Mouse (Mus musculus) stomach, embryonic 14.5 days (tissue): ENCODE measurements at regions not wholly inside any gene's neighbourhood (a gene's known extent, or its start where the extent isn't known, plus 50 kb on each side); places are given as distances from the start of the nearest gene placed in this dataset.

Experiments
- ATAC-seq: fragments of 200-750 bp; cut with Nextera tagmentation; 2 replicates; pipeline ENCODE4 v1.8.0; 2017; ENCODE audit warnings: low read depth, moderate TSS enrichment; ENCODE audit not compliant: insufficient number of reproducible peaks, insufficient read depth, low FRiP score
- H3K27ac ChIP-seq: fragments of 300-500 bp; sonication (generic); 2 replicates; pipeline ENCODE4 v1.5.1; 2014; ENCODE audit warnings: mild to moderate bottlenecking, low read length, moderate library complexity, mixed read lengths
- H3K27me3 ChIP-seq: fragments of 300-500 bp; sonication (generic); 2 replicates; pipeline ENCODE4 v1.6.1; 2014; ENCODE audit warnings: low read length, control low read depth, mixed read lengths; ENCODE audit not compliant: control insufficient read depth, insufficient read depth
- H3K36me3 ChIP-seq: fragments of 300-500 bp; sonication (generic); 2 replicates; pipeline ENCODE4 v1.6.1; 2014; ENCODE audit warnings: mild to moderate bottlenecking, control low read depth, low read length, moderate library complexity, mixed read lengths; ENCODE audit not compliant: control insufficient read depth, insufficient read depth
- H3K4me1 ChIP-seq: fragments of 300-500 bp; sonication (generic); 2 replicates; pipeline ENCODE4 v1.6.1; 2014; ENCODE audit warnings: low read length, control low read depth, mixed read lengths; ENCODE audit not compliant: control insufficient read depth, insufficient read depth
- H3K4me2 ChIP-seq: fragments of 300-500 bp; sonication (generic); replicated peaks from 2 replicates; pipeline ENCODE4 v1.6.1; 2014; ENCODE audit warnings: low read depth, low read length, control low read depth
- H3K4me3 ChIP-seq: fragments of 300-500 bp; sonication (generic); 2 replicates; pipeline ENCODE4 v1.5.1; 2014; ENCODE audit warnings: low read depth, low read length, control low read depth
- H3K9ac ChIP-seq: fragments of 300-500 bp; sonication (generic); replicated peaks from 2 replicates; pipeline ENCODE4 v1.6.1; 2014; ENCODE audit warnings: low read depth, mild to moderate bottlenecking, control low read depth, low read length, moderate library complexity, mixed read lengths
- H3K9me3 ChIP-seq: fragments of 300-500 bp; sonication (generic); 2 replicates; pipeline ENCODE4 v1.6.1; 2016; ENCODE audit warnings: low read depth, low read length, control low read depth; ENCODE audit not compliant: control insufficient read depth
- WGBS: fragments of 180-500 bp; shearing (Covaris S2); extraction: QIAGEN DNeasy Blood & Tissue Kit; methylation state at CpG from one replicate; pipeline ENCODE4 v1.1.7; 2014; 5-methylcytosine and 5-hydroxymethylcytosine counted together

DNA sequence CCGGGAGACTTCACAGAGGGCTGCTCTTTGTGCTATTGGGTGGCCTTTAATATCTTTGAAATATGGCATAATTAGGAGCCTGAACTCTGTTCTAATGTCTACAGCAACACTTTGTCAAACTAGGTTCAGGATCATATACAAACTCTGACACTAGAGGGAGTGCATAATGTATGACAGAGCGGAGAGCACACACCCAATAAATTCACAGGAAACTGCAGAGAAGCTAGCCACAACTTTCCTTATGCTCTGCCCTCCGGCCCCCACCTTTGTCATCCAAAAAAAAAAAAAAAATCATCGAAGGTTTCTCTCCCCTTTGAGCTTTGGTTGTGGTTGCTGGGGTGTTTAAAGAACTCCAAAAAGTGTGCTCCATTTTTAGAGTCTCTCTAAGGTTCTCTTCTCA lies 107.6 kb downstream of the Npy start:
- 17% methylated on average over 4 of the region's 4 CpGs for WGBS
- H3K4me1 ChIP-seq, result no peaks in the 10 kb centered on the region
- no peak overlapping the region for H3K4me3 ChIP-seq
- no peak overlapping the region for H3K4me2 ChIP-seq
- H3K36me3 ChIP-seq, result no peaks in the 10 kb centered on the region
- no peak overlapping the region for H3K9ac ChIP-seq
- ATAC-seq, result no peak
- H3K27me3 ChIP-seq, result no peaks in the 10 kb centered on the region
- H3K27ac ChIP-seq, result no peak overlapping the region
- H3K9me3 ChIP-seq, result no peaks in the 10 kb centered on the region

DNA sequence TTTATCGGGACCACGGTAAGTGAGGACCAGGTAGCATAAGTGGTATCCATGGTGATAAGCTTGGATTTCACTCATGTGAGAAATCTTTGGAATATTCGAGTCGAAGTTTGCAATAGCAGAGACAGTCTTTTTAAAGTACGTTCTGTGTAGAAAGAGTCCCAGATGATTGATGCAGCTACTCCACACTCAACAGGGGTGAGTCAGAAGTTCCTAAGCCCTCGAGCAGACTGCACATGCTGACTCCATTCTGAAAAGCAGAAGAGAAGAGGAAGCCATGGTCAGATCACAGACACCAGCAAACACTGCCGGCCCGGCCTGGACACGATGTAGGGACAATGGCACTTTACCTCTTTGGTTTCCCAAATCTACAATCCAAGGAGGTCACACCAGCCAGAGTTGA lies 120.6 kb downstream of the Npy start:
- no peaks in the 10 kb centered on the region for H3K36me3 ChIP-seq
- 74% methylated on average over 9 of the region's 9 CpGs for WGBS
- no peak overlapping the region for H3K4me2 ChIP-seq
- H3K9me3 ChIP-seq, result no peaks in the 10 kb centered on the region
- no peaks in the 10 kb centered on the region for H3K27me3 ChIP-seq
- no peaks in the 10 kb centered on the region for H3K4me1 ChIP-seq
- H3K9ac ChIP-seq, result no peak overlapping the region
- no peak overlapping the region for H3K27ac ChIP-seq
- ATAC-seq, result no peak
- H3K4me3 ChIP-seq, result no peak overlapping the region

DNA sequence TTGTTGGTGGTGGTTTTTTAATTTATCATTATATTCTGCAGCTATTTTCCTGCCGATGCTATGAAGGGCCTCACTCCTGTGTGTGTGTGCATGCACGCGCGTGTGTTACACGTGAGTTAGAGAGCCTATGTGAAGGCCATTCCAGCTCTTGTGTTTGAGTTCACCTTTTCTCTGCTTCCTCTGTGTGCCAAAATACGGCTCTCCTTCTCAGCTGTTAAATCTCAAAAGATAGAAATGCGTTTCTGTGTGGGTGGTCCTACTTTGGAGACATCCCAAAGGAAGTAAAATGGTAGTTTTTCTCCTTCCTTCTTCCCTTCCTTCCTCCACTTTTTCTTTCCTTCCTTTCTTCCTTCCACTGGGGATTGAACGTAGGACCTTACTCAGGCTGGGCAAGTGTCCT lies 136.4 kb downstream of the Npy start:
- H3K27me3 ChIP-seq, result no peaks in the 10 kb centered on the region
- no peak for ATAC-seq
- no peak overlapping the region for H3K4me3 ChIP-seq
- no peaks in the 10 kb centered on the region for H3K36me3 ChIP-seq
- no peaks in the 10 kb centered on the region for H3K4me1 ChIP-seq
- H3K9ac ChIP-seq, result no peak overlapping the region
- no peaks in the 10 kb centered on the region for H3K9me3 ChIP-seq
- WGBS, result 86% methylated on average over 8 of the region's 8 CpGs
- no peak overlapping the region for H3K27ac ChIP-seq
- no peak overlapping the region for H3K4me2 ChIP-seq

DNA sequence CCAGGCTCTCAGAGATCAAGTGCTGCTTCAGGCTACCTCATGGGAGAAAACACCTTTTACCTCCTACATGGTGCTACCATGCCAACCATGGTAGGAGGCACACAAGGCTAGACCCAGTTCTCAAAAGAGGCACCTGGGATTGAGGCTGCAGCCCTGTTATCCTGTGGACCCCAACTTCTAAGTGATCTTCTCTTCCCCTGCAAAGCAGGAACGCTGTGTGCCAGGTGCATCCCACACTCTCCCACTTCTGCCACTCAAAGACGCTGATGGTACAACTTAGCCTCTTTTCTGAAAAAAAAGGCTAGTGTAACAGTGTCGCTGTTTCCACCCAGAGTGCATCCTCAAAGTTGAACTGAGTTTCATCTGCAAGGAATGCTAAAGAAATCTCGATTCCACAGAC lies 138.7 kb downstream of the Npy start:
- Histone ChIP-seq H3K4me2 (no peak overlapping the region), H3K27ac (no peak overlapping the region), H3K4me1 (no peaks in the 10 kb centered on the region), H3K27me3 (no peaks in the 10 kb centered on the region), H3K36me3 (no peaks in the 10 kb centered on the region), H3K4me3 (no peak overlapping the region), H3K9ac (no peak overlapping the region), H3K9me3 (no peaks in the 10 kb centered on the region)
- 85% methylated on average over 4 of the region's 4 CpGs for WGBS
- no peak for ATAC-seq

DNA sequence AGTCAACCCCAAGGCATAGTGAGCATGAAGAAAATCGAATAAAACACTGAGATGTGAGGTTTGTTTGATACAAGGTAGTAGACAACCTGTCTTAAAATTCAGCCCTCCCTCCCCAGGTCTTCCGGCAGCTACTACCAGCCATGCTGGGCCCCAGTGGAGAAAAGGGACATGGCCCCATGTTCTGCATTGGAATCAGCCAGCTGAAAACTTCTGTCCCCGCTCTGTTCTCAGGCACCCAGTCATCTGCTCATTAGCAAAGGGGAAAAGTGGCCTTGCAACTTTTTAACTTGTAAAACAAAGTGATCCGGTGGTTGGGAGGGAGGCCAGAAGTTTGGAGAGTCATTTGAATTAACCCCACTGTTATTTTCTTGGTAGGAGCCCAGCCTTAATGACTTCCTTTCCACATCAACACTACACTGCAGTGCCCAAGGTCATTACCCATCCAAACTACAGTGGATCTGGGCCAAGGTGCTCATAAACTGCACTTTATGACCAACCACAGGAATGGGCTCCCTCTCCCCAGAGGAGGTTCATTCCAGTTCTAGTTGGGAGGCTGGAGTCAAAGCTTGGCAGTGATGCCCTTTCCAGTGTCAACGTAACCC lies 143.5 kb downstream of the Npy start:
- Histone ChIP-seq H3K4me1 (no peaks in the 10 kb centered on the region), H3K4me2 (no peak overlapping the region), H3K36me3 (no peaks in the 10 kb centered on the region), H3K27me3 (no peaks in the 10 kb centered on the region), H3K4me3 (no peak overlapping the region), H3K9me3 (no peaks in the 10 kb centered on the region), H3K27ac (no peak overlapping the region), H3K9ac (no peak overlapping the region)
- WGBS, result 84% methylated on average over 5 of the region's 5 CpGs
- no peak for ATAC-seq

DNA sequence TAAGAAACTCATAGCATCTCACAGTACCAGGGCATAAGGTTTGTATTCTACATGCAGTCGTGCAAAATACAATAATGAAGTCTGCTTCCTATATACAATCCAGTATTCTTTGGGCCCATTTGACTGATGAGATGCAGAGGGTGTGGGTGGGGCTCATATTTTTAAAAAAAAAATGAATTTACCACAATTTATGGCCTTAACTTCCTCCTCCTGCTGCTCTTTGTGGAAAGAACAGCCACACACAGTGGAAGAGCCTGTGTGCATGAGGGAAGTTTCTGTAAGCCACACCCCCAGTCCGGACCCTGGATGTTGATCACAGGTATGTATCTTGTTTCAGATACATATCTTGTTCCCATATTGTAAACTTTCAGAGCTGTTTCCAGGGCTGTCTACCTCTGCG lies 143.5 kb upstream of the Mpp6 start:
- Histone ChIP-seq H3K27ac (no peak overlapping the region), H3K9me3 (no peaks in the 10 kb centered on the region), H3K4me2 (no peak overlapping the region), H3K4me1 (no peaks in the 10 kb centered on the region), H3K27me3 (no peaks in the 10 kb centered on the region), H3K9ac (no peak overlapping the region), H3K4me3 (no peak overlapping the region), H3K36me3 (no peaks in the 10 kb centered on the region)
- no peak for ATAC-seq
- WGBS, result 81% methylated on average over 3 of the region's 3 CpGs

DNA sequence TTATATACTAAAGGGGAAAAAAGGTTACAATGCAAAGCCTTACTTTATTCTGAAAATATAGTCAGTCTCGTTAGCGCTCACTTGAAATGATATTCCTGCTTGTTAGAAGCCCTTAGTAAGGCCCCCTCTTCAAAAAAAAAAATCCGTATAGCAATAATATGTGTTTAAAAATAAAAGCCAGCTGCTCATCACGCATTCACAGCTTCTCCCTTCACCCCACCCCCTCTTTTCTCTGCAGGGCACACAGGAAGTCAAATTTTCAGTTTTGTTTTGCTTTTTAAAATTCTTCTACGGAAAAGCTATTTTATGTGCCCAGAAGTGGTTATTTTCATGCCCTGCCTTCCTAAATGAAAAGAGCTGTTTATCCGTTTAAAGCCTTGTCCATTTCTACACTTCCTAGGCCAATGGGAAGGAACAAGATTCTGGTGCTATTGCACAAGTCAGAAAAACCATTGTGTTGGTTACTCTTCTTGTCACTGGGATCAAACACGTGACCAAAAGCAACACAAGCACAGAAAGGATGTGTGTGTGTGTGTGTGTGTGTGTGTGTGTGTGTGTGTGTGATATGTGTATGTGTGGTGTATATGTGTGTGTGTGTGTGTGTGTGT lies 136.7 kb upstream of the Mpp6 start:
- Histone ChIP-seq H3K4me1 (no peaks in the 10 kb centered on the region), H3K27ac (no peak overlapping the region), H3K4me2 (no peak overlapping the region), H3K9ac (no peak overlapping the region), H3K27me3 (no peaks in the 10 kb centered on the region), H3K36me3 (no peaks in the 10 kb centered on the region), H3K4me3 (no peak overlapping the region), H3K9me3 (no peaks in the 10 kb centered on the region)
- 55% methylated on average over 7 of the region's 7 CpGs for WGBS
- no peak for ATAC-seq

DNA sequence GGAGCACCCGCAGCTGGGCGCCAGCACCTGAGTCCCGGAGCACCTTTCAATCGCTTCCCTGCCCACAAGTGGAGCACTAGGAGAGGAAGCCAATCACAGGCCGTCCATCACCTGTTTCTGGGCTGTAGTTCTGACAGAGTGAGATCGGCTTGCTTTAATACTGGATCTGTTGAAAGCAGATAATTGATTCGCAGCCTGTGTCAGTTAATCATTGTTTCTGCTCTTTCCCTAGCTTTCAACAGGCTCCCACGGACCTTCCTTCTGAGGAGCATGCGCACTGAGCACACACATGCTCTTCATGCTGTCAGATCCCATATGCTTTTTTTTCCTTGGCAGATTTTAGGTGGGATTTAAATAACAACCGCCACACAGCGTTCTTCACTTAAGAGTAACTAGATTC lies 132.3 kb upstream of the Mpp6 start:
- ATAC-seq, result no peak
- WGBS, result 57% methylated on average over 11 of the region's 11 CpGs

DNA sequence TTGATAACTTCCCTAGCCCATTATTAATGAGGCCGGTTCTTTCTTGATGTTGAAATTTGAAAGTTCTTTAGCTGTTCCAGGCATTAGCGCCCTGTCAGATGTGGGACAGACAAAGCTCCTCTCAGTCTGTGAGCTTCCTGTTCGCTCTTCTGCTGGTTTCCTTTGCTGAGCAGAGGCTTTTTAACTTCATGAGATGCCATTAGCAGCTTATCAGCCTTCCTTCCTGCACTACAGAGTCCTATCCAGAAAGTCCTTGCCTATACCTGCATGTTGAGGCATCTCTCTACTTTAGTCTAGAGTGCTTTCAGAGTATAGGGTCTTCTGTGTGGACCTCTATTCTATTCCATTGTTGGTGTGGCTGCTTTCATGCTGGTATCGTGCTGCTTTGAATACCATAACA lies 126.3 kb upstream of the Mpp6 start:
- ATAC-seq, result no peak
- H3K9me3 ChIP-seq, result no peaks in the 10 kb centered on the region
- H3K9ac ChIP-seq, result no peak overlapping the region
- H3K4me1 ChIP-seq, result no peaks in the 10 kb centered on the region
- no peaks in the 10 kb centered on the region for H3K27me3 ChIP-seq
- H3K36me3 ChIP-seq, result no peaks in the 10 kb centered on the region
- no peak overlapping the region for H3K4me3 ChIP-seq
- 78% methylated on average over 4 of the region's 4 CpGs for WGBS
- H3K27ac ChIP-seq, result no peak overlapping the region
- H3K4me2 ChIP-seq, result no peak overlapping the region

More for the DNA sequence above, 132.3 kb upstream of the Mpp6 start:
- Histone ChIP-seq H3K36me3 (no peaks in the 10 kb centered on the region), H3K27me3 (no peaks in the 10 kb centered on the region), H3K4me1 (no peaks in the 10 kb centered on the region), H3K27ac (no peak overlapping the region), H3K4me3 (no peak overlapping the region), H3K9ac (no peak overlapping the region), H3K9me3 (no peaks in the 10 kb centered on the region), H3K4me2 (no peak overlapping the region)
